Mouse (Mus musculus) kidney, postnatal 0 days (tissue): ENCODE measurements around the gene Eml1. TPM values are rescaled to one million over a fixed set of nuclear protein-coding genes. Genes with fewer than 3 reads are reported as not detected.
"Not testable (repeated sequence)": the region's sequence is repeated elsewhere in the genome, so short reads cannot be mapped to it uniquely, and the experiment has no call there.

Experiments
- ATAC-seq: fragments of 200-750 bp; cut with Nextera tagmentation; replicated peaks from 2 replicates; pipeline ENCODE4 v1.8.0; 2017; ENCODE audit warnings: low read depth, moderate number of reproducible peaks, moderate TSS enrichment, moderate library complexity; ENCODE audit not compliant: low FRiP score
- DNase-seq: peaks from one replicate; pipeline ENCODE4 v3.0.0-alpha.2; 2016; ENCODE audit warnings: low spot score
- H3K27ac ChIP-seq: fragments of 300-500 bp; sonication (generic); 2 replicates; pipeline ENCODE4 v1.5.1; 2014; ENCODE audit warnings: mild to moderate bottlenecking
- H3K27me3 ChIP-seq: fragments of 300-500 bp; sonication (generic); 2 replicates; pipeline ENCODE4 v1.6.1; 2014; ENCODE audit warnings: low read length, mixed read lengths; ENCODE audit not compliant: insufficient read depth
- H3K36me3 ChIP-seq: fragments of 300-500 bp; sonication (generic); 2 replicates; pipeline ENCODE4 v1.6.1; 2014; ENCODE audit warnings: low read length, mixed read lengths; ENCODE audit not compliant: insufficient read depth
- H3K4me1 ChIP-seq: fragments of 300-500 bp; sonication (generic); replicated peaks from 2 replicates; pipeline ENCODE4 v1.6.1; 2014; ENCODE audit warnings: antibody characterized with exemption, low read length, mixed read lengths; ENCODE audit not compliant: insufficient read depth
- H3K4me2 ChIP-seq: fragments of 300-500 bp; sonication (generic); 2 replicates; pipeline ENCODE4 v1.6.1; 2014; ENCODE audit warnings: mild to moderate bottlenecking, low read length, moderate library complexity, mixed read lengths
- H3K4me3 ChIP-seq: fragments of 300-500 bp; sonication (generic); replicated peaks from 2 replicates; pipeline ENCODE4 v1.5.1; 2014; ENCODE audit warnings: low read depth, low read length
- H3K9ac ChIP-seq: fragments of 300-500 bp; sonication (generic); 2 replicates; pipeline ENCODE4 v1.6.1; 2014; ENCODE audit warnings: low read depth, low read length
- H3K9me3 ChIP-seq: fragments of 300-500 bp; sonication (generic); replicated peaks from 2 replicates; pipeline ENCODE4 v1.6.1; 2016; ENCODE audit warnings: low read length, inconsistent platforms, mixed read lengths
- CTCF ChIP-seq: IDR thresholded peaks from 2 replicates; pipeline ENCODE4 v1.5.1; 2016; ENCODE audit warnings: antibody characterized with exemption, low read depth, mild to moderate bottlenecking, moderate library complexity
- WGBS: fragments of 180-500 bp; shearing (Covaris S2); extraction: QIAGEN DNeasy Blood & Tissue Kit; methylation state at CpG from one replicate; pipeline ENCODE4 v1.1.7; 2014; 5-methylcytosine and 5-hydroxymethylcytosine counted together
- polyA plus RNA-seq: library from polyadenylated mRNA; unstranded; fragments of >200 nt; fragmentation: Nextera tagmentation; extraction: Ambion mirVana; gene quantifications from 2 replicates; pipeline ENCODE4 v1.2.1, GENCODE M21; 2015

Eml1 gene
- polyA plus RNA-seq, 1 experiment from 2014 or later = 39.0 TPM

GRCm38 (mm10) chr12:108503064-108503463 is 132.3 kb downstream of the Eml1 start:
- Histone ChIP-seq H3K4me1 (peaks cover 14% of the 10 kb centered on the region; the same call in 1 of the 2 replicates), H3K36me3 (no peaks in the 10 kb centered on the region), H3K4me3 (no peak overlapping the region), H3K27ac (no peak overlapping the region), H3K27me3 (no peaks in the 10 kb centered on the region), H3K4me2 (0 out of 2 replicates have a peak overlapping the region, but pooled peaks have one; percentile 13), H3K9me3 (no peaks in the 10 kb centered on the region), H3K9ac (no peak overlapping the region)
- WGBS = 48% methylated on average over 10 of the region's 10 CpGs
- DNase-seq = no peak
- peak; percentile 46; the same call in 1 of the 2 replicates for ATAC-seq
- TF ChIP-seq CTCF = no peak

- Histone ChIP-seq H3K4me3 (no peak overlapping the region), H3K9me3 (no peaks in the 10 kb centered on the region), H3K27ac (no peak overlapping the region), H3K36me3 (no peaks in the 10 kb centered on the region), H3K4me2 (0 out of 2 replicates have a peak overlapping the region, but pooled peaks have one; percentile 13), H3K27me3 (no peaks in the 10 kb centered on the region), H3K4me1 (peaks cover 14% of the 10 kb centered on the region; the same call in 1 of the 2 replicates), H3K9ac (no peak overlapping the region)
- no peak for TF ChIP-seq CTCF
- DNase-seq (no peak), ATAC-seq (no peak; the same call in 1 of the 2 replicates)
- 39% methylated on average over 16 of the region's 16 CpGs for WGBS
Measured at GRCm38 (mm10) chr12:108503582-108503981, 132.8 kb downstream of the Eml1 start.

DNA sequence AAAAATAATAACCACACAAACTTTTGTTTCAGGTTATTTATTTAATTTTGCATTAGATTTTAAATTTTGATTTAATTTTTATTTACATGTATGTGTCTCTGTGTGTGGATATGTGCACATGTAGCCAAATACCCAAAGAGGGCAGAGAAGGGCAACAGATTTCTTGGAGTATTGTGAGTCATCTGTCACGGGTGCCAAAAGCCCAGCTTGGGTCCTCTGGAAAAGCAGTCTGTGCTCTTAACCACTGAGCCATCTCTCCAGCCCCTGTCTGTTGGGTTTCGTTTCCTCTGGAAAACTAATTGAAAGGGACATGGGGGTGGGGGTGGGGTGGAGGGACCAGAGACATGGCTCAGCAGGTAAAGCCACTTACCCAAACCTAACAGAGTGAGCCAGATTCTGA is 135.1 kb downstream of the Eml1 start:
- Histone ChIP-seq H3K4me3 (no peak overlapping the region), H3K4me2 (no peak overlapping the region), H3K27me3 (no peaks in the 10 kb centered on the region), H3K9me3 (no peaks in the 10 kb centered on the region), H3K27ac (no peak overlapping the region), H3K9ac (no peak overlapping the region), H3K36me3 (no peaks in the 10 kb centered on the region), H3K4me1 (peaks cover 11% of the 10 kb centered on the region; the same call in 1 of the 2 replicates)
- DNase-seq (no peak), ATAC-seq (no peak)
- TF ChIP-seq CTCF = no peak
- whole genome bisulfite sequencing = 88% methylated on average over 2 of the region's 2 CpGs

GRCm38 (mm10) chr12:108507046-108507445 is 136.3 kb downstream of the Eml1 start:
- not testable (repeated sequence) for DNase-seq, H3K36me3 ChIP-seq, H3K27me3 ChIP-seq, H3K27ac ChIP-seq, H3K9ac ChIP-seq, ATAC-seq, H3K4me2 ChIP-seq, H3K9me3 ChIP-seq, H3K4me3 ChIP-seq
- 76% methylated on average over 3 of the region's 3 CpGs for WGBS
- peaks cover 11% of the 10 kb centered on the region; the same call in 1 of the 2 replicates for H3K4me1 ChIP-seq

DNA sequence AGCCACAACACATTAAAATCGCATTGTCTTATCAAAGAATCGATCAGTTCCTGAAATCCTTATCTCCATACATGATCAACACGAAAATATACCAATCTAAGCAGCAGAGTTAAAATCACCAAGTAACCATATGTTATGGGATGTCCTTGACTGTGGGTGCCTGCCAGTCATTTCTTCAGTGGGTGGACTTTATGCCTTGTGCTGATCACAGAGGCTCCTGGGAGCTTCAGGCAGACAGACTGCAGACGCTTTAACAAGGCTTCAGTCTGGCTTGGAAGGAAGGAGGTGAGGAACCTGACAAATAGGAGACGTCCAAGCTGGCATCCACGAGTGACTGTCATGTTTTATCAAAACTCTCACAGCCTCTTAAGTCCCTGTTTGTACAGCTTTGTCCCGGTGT is 139.8 kb downstream of the Eml1 start:
- 71% methylated on average over 7 of the region's 7 CpGs for WGBS
- Histone ChIP-seq H3K4me2 (no peak overlapping the region), H3K4me1 (no peaks in the 10 kb centered on the region), H3K9me3 (no peaks in the 10 kb centered on the region), H3K27me3 (no peaks in the 10 kb centered on the region), H3K36me3 (no peaks in the 10 kb centered on the region), H3K4me3 (no peak overlapping the region), H3K27ac (no peak overlapping the region), H3K9ac (no peak overlapping the region)
- DNase-seq (no peak), ATAC-seq (no peak)
- TF ChIP-seq CTCF = no peak

GRCm38 (mm10) chr12:108511009-108511408 is 140.3 kb downstream of the Eml1 start:
- H3K9me3 ChIP-seq = no peaks in the 10 kb centered on the region
- peak; percentile 85 for DNase-seq

GRCm38 (mm10) chr12:108515464-108515863 is 144.7 kb downstream of the Eml1 start:
- H3K36me3 ChIP-seq = 0 out of 2 replicates have a peak, but pooled peaks cover 4% of the 10 kb centered on the region
- H3K4me2 ChIP-seq = no peak overlapping the region
- no peaks in the 10 kb centered on the region for H3K27me3 ChIP-seq
- WGBS = 96% methylated on average over 12 of the region's 12 CpGs
- H3K4me1 ChIP-seq = no peaks in the 10 kb centered on the region
- no peaks in the 10 kb centered on the region for H3K9me3 ChIP-seq
- no peak overlapping the region for H3K27ac ChIP-seq
- DNase-seq = no peak
- H3K4me3 ChIP-seq = no peak overlapping the region
- no peak overlapping the region for H3K9ac ChIP-seq
- ATAC-seq = no peak
- no peak for TF ChIP-seq CTCF

More at GRCm38 (mm10) chr12:108511009-108511408, 140.3 kb downstream of the Eml1 start:
- WGBS = 4% methylated on average over 3 of the region's 3 CpGs
- no peak overlapping the region for H3K27ac ChIP-seq
- H3K36me3 ChIP-seq = no peaks in the 10 kb centered on the region
- no peak overlapping the region for H3K4me3 ChIP-seq
- no peaks in the 10 kb centered on the region for H3K27me3 ChIP-seq
- H3K4me1 ChIP-seq = no peaks in the 10 kb centered on the region
- H3K4me2 ChIP-seq = no peak overlapping the region
- H3K9ac ChIP-seq = no peak overlapping the region
- peak; percentile 79 for TF ChIP-seq CTCF
- ATAC-seq = no peak
